Mouse (Mus musculus) brain, embryonic 14.5 days (tissue): ENCODE measurements around the gene Gm6904. TPM values are rescaled to one million over a fixed set of nuclear protein-coding genes. Genes with fewer than 3 reads are reported as not detected.
"Not testable (repeated sequence)": the region's sequence is repeated elsewhere in the genome, so short reads cannot be mapped to it uniquely, and the experiment has no call there.

Experiments
- DNase-seq: peaks from one replicate; pipeline ENCODE4 v3.0.0-alpha.2; 2011; ENCODE audit warnings: low read depth
- CTCF ChIP-seq: fragments of 200-500 bp; IDR thresholded peaks from 2 replicates; pipeline ENCODE4 v1.5.1; 2012; ENCODE audit warnings: inconsistent platforms, mild to moderate bottlenecking, moderate library complexity, borderline replicate concordance; ENCODE audit not compliant: insufficient read depth, insufficient read length; ENCODE audit errors: extremely low read depth
- POLR2A ChIP-seq: fragments of 200-500 bp; IDR thresholded peaks from 2 replicates; pipeline ENCODE4 v1.6.1; 2012; ENCODE audit warnings: mild to moderate bottlenecking, inconsistent platforms, borderline replicate concordance; ENCODE audit not compliant: poor library complexity, insufficient read depth, insufficient read length, severe bottlenecking; ENCODE audit errors: extremely low read depth
- polyA plus RNA-seq: library from polyadenylated mRNA; depleted of rRNA; stranded (reverse); fragments of >200 nt; gene quantifications from 2 replicates; pipeline ENCODE4 v1.2.3, GENCODE M21; 2012; rRNA removed

Gene Gm6904
- polyA plus RNA-seq = not detected in 2 replicates

- no peak for DNase-seq
- TF ChIP-seq POLR2A = no peak
- no peak for TF ChIP-seq CTCF
Observed at GRCm38 (mm10) chr14:59260056-59260455, at the start of gene Gm6904. TSS of gene Gm6904 (minus strand) at chr14:59260216.

GRCm38 (mm10) chr14:59297391-59297790 lies 37.4 kb upstream of the Gm6904 start, which contains the start of gene Phf11a:
TSS of gene Phf11a (minus strand) at chr14:59297522.
- DNase-seq = not testable (repeated sequence)

- not testable (repeated sequence) for DNase-seq
Observed at GRCm38 (mm10) chr14:59291769-59292168, 31.8 kb upstream of the Gm6904 start.

- not testable (repeated sequence) for DNase-seq
Observed at GRCm38 (mm10) chr14:59274961-59275360, 14.9 kb upstream of the Gm6904 start.

GRCm38 (mm10) chr14:59255861-59256260 lies 4.2 kb downstream of the Gm6904 start:
- DNase-seq = not testable (repeated sequence)

- DNase-seq = peak; percentile 47
- peak; percentile 24; the same call in 1 of the 2 replicates for TF ChIP-seq CTCF
Observed at GRCm38 (mm10) chr14:59250350-59250749, 9.7 kb downstream of the Gm6904 start.

- TF ChIP-seq CTCF (no peak), POLR2A (no peak)
- no peak for DNase-seq
Observed at GRCm38 (mm10) chr14:59233635-59234034, 26.4 kb downstream of the Gm6904 start.

GRCm38 (mm10) chr14:59232003-59232402 lies 28.0 kb downstream of the Gm6904 start:
- DNase-seq = no peak
- TF ChIP-seq POLR2A (no peak), CTCF (peak; percentile 1; the same call in 1 of the 2 replicates)

- DNase-seq = peak; percentile 25
Observed at GRCm38 (mm10) chr14:59230331-59230966, 29.6 kb downstream of the Gm6904 start.

GRCm38 (mm10) chr14:59229822-59230221 lies 30.2 kb downstream of the Gm6904 start:
- TF ChIP-seq CTCF = peak; percentile 6; the same call in 1 of the 2 replicates
- TF ChIP-seq POLR2A = no peak
- no peak for DNase-seq

More at GRCm38 (mm10) chr14:59230331-59230966, 29.6 kb downstream of the Gm6904 start:
- TF ChIP-seq POLR2A = no peak
- TF ChIP-seq CTCF = no peak

- TF ChIP-seq POLR2A (no peak), CTCF (no peak)
- no peak for DNase-seq
Observed at GRCm38 (mm10) chr14:59226240-59226639, 33.8 kb downstream of the Gm6904 start.

- no peak for DNase-seq
- TF ChIP-seq CTCF (no peak), POLR2A (no peak)
Observed at GRCm38 (mm10) chr14:59219241-59219640, 40.8 kb downstream of the Gm6904 start.

GRCm38 (mm10) chr14:59209816-59210215 lies 50.2 kb downstream of the Gm6904 start:
- no peak for TF ChIP-seq POLR2A
- TF ChIP-seq CTCF = no peak
- no peak for DNase-seq

GRCm38 (mm10) chr14:59209003-59209402 lies 51.0 kb downstream of the Gm6904 start:
- no peak for DNase-seq
- TF ChIP-seq POLR2A = no peak
- no peak for TF ChIP-seq CTCF
